Mouse (Mus musculus) granulocyte monocyte progenitor cell, adult 5-6 weeks (primary cell): ENCODE measurements at regions not wholly inside any gene's neighbourhood (a gene's known extent, or its start where the extent isn't known, plus 50 kb on each side); places are given as distances from the start of the nearest gene placed in this dataset.

ENCODE experiments used
- ATAC-seq: replicated peaks from 2 replicates; pipeline ENCODE4 v1.8.0; 2016; ENCODE audit warnings: mild to moderate bottlenecking, moderate TSS enrichment, inconsistent platforms; ENCODE audit not compliant: poor library complexity, severe bottlenecking

- ATAC-seq = no peak; the same call in 1 of the 2 replicates
Observed at GRCm38 (mm10) chr10:96847433-96848165, 230.8 kb downstream of the Btg1 start.

GRCm38 (mm10) chr10:96848496-96848895, 231.7 kb downstream of the Btg1 start:
- no peak for ATAC-seq

- no peak for ATAC-seq
Observed at GRCm38 (mm10) chr10:96860366-96860765, 243.6 kb downstream of the Btg1 start.

- ATAC-seq = peak; percentile 55; the same call in 1 of the 2 replicates
Observed at GRCm38 (mm10) chr10:96863230-96863629, 246.4 kb downstream of the Btg1 start.

- ATAC-seq = no peak
Observed at GRCm38 (mm10) chr10:96866468-96866867, 249.7 kb downstream of the Btg1 start.

- peak; percentile 76 for ATAC-seq
Observed at GRCm38 (mm10) chr10:96871559-96872160, 254.9 kb downstream of the Btg1 start.

DNA sequence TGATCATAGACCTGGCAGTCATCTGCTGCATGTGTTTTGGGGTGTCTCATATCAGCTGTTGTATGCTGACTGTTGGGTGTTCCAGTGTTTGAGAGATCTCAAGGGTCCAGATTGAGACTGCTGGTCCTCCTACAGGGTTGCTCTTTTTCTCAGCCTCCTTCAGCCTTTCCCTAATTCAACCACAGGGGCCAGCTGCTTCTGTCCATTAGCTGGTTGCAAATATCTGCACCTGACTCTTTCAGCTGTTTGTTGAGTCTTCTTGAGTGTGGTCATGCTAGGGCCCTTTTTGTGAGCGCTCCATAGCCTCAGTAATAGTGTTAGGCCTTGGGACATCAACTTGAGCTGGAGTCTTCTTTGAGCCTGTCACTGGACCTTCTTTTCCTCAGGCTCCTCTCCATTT, 257.8 kb downstream of the Btg1 start:
- ATAC-seq = no peak

DNA sequence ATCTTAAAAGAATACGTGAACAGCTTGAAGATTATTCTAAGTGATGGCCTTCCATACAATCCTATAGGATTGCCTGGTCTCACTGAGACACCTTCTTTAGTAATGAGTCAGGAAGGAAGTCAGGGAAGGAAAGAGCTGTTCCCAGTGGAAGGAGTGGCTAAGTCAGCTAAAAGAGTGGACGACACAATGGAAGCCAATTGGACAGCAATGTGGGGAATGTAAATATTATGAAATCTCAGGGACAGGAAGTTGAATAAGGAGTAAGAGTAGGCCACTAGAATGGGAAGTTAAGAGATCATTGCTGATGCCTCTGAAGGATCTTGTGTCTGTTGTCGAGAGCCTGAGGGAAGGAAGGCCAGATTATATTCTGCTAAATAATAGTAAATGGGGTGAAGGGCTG, 258.9 kb downstream of the Btg1 start:
- ATAC-seq = peak; percentile 69

DNA sequence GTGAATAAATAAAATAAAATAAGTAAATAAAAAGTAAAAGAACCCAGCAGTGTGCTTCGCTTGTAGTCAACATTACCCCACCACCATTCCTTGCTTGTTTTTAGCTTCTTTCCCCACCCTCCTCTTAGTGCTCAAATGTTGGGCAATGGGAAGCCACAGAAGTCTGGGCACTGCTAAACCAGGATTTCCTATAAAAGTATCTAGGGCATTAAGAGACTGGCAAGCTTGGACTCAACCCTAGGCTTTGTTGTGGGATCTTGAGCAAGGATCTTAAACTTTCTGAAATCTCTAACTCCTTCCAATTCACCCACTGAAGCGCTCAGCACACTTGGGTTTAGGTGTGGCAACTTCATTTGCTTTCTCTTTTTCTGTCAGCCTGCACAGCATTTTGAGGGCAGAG, 262.6 kb downstream of the Btg1 start:
- peak; percentile 76 for ATAC-seq

DNA sequence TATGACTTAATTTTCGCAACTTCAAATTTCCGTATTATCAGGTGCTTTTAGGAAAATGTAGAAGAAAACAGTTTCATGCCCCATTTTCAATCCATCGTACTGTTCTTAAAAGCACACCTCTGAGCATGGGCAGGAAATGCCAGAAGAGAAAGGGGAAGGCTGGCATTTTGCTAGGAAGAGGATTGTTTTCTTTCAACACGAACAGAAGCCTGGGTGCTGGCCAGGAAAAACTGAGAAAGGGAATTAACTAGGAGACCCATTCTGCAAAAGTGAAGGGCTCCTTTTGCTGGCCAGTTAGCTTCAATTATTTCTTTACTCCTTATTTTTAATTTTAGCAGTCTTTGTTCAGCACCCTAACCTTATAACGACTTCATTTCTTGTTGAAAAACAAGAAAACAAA, 264.0 kb downstream of the Btg1 start:
- ATAC-seq = no peak

DNA sequence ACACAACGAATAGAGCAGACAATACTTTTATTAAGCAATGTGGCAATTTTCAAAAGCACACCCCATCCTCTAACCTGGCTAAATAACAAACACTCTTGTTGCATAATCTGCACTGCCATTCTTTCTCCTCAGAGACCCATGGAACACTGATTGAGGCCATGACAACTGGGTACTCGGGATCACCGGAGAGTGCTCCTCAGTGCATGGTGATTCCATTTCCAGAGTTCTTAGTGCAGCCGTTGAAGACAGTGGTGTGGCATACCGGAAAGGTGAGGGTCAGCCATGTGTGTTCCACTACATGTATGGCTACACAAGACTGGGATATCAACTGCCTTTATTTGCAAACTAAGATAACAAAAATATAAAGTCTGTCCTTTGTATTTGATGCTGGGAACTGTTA, 264.4 kb downstream of the Btg1 start:
- ATAC-seq = no peak

- no peak for ATAC-seq
Observed at GRCm38 (mm10) chr10:96881660-96882059, 264.9 kb downstream of the Btg1 start.

DNA sequence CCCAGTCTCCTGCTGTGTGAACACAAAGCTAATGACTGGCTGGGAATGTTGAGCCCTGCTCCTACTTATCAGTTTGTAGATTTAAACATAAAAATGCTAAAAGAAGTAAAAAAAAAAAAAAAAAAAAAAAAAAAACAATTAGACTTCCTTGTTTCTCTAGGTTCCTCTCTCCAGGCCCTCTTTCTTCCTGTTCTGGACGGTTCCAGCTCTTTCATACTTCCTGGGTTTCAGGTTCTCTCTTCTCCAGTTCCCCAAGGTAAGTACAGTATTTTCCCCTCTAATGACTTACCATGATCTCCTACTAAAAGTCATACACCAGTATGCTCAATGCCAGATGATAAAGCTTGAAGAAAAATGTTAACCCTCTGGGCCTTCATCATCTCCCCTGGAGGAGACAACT, 284.3 kb downstream of the Btg1 start:
- peak; percentile 63 for ATAC-seq

GRCm38 (mm10) chr10:96905098-96905809, 288.4 kb downstream of the Btg1 start:
- ATAC-seq = no peak

DNA sequence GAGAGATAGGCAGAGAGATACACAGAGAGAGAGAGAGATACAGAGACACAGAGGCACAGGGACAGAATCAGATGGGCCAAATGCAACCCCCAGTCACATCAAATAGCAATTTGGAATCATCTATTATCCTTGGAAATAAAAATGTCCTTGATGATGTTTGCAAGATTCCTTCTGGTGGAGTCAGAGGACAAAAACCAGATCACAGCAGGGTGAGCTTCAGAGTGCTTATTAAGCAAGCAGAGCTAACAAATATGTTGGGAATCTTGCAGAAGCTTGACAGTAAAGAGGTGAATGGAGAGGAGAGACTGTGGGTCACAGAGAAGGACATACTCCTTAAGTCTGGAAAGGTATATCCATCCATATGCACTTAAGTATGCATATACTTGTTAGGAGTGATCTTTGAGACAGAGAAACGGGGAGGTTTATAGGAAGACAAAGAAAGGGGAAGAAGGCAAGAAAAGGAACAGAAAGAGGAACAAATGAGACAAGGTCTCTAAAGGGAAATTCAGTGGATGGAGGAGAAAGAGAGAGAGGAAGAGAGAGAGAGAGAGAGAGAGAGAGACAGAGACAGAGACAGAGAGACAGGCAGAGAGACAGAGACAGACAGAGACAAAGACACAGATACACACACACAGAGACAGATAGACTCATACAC, 293.0 kb downstream of the Btg1 start:
- peak; percentile 93 for ATAC-seq

- no peak for ATAC-seq
Observed at GRCm38 (mm10) chr10:96921181-96921580, 304.4 kb downstream of the Btg1 start.

DNA sequence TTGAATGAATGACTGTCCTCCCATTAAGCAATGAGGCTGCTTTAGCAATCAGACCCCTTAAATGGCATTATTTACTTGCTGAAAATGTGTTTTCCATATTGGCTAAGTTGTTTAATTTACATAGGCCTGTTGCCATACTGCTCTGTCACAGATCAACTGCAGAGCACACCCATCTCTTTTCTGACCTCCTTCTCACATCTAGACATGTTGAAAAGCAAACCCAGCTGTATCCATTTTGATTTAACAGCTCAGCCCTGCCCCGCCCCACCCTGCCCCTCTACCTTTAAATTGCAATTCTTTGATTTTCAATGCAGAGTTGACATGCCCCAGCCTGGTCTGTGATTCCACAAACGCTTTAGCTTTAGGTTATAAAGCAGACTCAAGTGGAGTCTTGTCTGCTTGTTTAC, 307.5 kb downstream of the Btg1 start:
- no peak for ATAC-seq

- ATAC-seq = no peak
Observed at GRCm38 (mm10) chr10:96924722-96925121, 307.9 kb downstream of the Btg1 start.

- ATAC-seq = no peak
Observed at GRCm38 (mm10) chr10:96925771-96926170, 309.0 kb downstream of the Btg1 start.

DNA sequence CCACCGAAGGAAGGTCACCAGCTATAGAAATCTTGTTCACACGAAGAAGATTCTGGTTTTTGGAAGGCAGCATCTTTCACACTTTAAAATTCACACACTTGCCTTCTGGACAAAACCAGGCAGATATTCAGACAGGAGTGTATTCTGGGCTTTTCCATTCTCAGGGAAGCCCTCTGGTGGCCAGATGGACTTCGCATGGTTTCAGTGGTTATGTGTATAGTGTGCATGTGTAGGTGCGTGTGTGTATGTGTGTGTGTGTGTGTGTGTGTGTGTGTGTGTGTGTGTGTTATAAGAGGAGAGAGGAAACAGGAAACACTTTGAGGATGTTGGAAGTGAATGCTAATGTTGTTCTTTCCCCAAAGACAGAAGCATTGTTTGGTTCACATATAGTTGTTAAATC, 317.9 kb downstream of the Btg1 start:
- ATAC-seq = peak; percentile 71
